Mouse (Mus musculus): ENCODE results near the gene Gtf3a.

Gtf3a gene

GRCm38 (mm10) chr5:146983216-146983615, 34.8 kb downstream of the Gtf3a start:
- DNase-seq = peak; percentile 39 to 68

DNA sequence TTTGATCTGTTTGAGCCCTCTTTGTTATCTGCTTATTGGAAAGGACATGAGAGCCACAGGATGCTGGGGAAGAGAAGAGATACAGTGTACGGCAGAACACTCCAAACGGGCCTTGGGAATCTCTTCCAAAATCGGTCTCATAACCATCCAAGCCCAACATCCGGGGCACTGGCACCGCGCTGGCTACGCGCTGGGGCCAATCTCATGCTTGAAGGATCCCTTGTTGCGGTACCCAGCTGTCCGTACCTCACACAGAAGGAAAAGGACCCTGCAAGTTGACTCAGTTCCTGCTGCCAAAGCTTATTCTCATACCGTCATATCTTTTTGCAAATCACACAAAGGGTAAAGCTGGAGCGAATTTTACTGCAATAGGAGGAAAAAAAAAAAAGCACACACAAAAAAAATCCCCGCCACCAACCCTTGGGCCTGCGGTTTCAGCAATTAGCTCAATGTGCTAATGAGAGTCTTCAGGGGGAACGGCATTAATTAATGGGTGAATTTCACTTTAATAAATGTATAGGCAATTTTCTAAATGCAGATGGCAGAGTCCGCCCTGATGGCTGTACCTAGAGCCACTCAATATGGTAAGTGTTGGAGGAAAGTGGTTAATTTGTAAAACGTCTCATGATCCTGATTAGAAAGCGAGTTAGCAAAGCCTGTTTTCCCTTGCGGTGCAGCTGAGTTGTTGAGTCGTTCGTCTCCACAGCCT, 37.4 kb downstream of the Gtf3a start:
- no peak for DNase-seq

DNA sequence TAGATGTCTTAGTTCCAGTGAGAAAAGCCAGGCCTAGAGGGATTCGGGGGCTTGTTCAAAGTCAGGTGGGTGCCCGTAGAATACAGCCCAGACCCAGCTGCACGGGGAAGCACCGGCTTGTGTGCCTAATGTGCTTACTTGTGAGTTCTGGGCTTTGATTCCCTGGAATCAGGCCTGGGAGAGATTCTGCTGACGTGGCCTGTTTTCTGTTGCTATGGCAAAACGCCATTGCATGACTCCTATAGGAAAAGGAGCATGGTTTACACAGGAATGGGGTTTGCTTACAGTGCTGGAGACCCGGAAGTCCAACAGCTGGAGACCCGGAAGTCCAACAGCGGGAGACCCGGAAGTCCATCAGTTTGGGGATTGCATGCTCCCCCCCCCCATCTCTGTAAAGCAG, 39.1 kb downstream of the Gtf3a start:
- DNase-seq = no peak

DNA sequence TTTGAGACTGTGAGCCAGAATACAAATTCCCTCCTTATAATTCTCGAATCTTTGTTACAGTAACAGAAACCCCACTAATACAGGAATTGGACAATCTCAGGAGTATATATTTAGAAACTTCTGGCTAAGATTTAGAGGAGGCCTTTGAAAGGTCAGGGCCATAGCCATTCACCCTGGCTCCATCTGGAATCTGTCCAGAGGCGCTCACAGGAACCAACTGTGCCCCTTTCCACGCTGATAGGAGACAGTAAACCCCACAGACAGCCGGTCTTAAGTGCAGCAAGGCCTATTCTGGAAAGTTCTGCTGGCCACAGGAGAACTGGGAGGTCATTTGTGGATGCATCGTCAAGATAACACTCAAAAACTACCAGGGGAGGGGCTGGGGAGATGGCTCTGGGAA, 40.6 kb downstream of the Gtf3a start:
- no peak for DNase-seq

DNA sequence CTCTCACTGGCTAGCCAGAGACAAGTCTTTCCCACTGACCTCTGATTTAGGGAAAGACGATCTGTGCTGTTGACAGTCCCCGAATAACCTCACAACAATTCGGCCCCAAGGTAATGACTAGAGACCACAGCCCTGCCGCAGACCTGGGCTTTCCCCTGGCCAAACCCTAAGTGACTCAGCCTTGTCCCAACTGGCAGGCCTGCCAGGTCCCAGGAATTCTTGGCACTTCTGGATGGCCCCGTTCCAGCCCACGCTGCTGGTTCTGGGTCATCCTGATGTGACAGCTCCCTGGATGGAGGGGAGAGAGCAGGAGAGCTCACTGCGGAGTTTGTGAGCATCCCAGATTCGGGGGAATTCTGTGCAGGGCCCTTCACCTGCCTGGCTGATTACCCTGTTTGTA, 45.1 kb downstream of the Gtf3a start:
- DNase-seq = peak in 1 of 2 experiments; percentile 40

- DNase-seq = no peak
Observed at GRCm38 (mm10) chr5:146994973-146995372, 46.5 kb downstream of the Gtf3a start.

DNA sequence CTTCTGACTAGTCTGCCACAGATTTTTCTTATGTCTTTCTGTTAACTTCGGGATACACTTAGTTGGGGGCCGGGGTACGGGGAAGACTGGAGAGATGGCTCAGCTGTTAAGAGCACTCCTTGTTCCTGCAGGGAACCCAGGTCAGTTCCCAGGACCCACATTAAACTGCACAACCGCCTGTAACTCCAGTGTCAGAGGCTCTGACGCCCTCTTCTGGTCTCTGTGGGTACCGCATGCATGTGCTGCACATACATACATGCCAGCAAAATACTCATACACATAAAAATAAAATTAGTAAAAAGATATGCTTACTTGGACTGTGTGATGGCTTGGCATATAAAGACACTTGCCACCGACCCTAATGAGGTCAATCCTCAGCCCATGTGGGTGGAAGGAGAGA, 48.4 kb downstream of the Gtf3a start:
- no peak for DNase-seq

DNA sequence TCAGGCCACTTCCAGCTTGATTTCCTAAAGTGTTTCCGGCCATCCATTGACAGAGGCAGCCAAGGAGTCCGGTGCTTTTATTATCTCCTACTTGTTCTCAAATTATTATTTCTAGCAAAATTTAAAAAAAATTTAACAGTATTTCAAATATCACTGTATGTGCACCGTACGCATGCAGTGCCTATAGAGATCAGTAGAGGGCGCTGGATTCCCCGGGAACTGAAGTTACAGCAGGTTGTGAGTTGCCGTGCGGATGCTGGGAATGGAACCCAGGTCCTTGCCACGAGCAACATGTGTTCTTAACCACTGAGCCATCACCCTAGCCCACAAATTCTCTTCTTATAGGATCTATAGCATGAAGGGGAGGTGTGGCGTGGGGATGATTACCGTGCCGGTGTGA, 50.3 kb downstream of the Gtf3a start:
- no peak for DNase-seq

DNA sequence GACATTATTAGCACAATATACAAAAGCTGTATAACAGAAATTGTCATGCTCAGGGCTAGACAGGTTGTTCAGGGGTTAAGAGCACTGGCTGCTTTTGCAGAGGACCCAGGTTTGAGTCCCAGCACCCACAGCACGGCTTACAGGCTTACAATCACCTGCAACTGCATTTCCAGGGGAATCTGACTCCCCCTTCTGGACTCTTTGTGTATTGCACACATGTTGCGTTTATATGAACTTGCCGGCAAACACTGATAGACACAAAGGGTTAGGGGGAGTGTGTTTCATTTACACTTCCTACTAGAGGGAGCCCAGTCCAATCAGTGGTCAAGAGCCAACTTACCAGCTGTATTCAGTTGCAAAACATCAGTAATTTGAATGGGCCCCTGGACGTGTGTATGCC, 52.9 kb downstream of the Gtf3a start:
- no peak for DNase-seq

- DNase-seq = no peak
Observed at GRCm38 (mm10) chr5:147003303-147003702, 54.8 kb downstream of the Gtf3a start.

Data from lung, postnatal 4 days (tissue).